Mouse (Mus musculus): ENCODE measurements at regions not wholly inside any gene's neighbourhood (a gene's known extent, or its start where the extent isn't known, plus 50 kb on each side); places are given as distances from the start of the nearest gene placed in this dataset.

GRCm38 (mm10) chr12:12181686-12182085 is 80.3 kb upstream of the Fam49a start:
- Histone ChIP-seq H3K27ac (no peak overlapping the region), H3K9me3 (no peaks in the 10 kb centered on the region), H3K4me3 (no peak overlapping the region), H3K4me1 (peaks cover 12% of the 10 kb centered on the region), H3K36me3 (replicated peaks) (no peaks in the 10 kb centered on the region), H3K27me3 (ENCODE audit: poor library complexity, severe bottlenecking) (no peaks in the 10 kb centered on the region)
- whole genome bisulfite sequencing, result 93% methylated on average over 4 of the region's 4 CpGs
- no peak for DNase-seq (ENCODE audit: extremely low spot score, low spot score)

DNA sequence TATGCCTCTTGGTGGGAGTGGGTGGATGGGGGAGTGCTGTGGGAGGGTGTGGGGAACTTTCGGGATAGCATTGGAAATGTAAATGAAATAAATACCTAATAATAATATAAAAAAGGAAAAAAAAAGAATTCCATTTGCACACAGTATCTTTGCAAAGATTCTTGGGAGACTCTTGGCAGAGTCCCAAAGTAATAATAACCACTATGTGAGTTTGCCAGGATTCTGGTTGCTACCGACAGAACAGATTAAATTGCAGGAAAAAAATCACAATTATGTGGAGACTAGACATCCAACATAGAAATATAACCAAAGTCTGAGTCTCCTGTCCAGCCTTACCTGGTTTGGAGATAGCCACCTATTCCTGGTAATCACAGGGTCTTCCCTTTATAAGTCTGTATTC is 75.6 kb upstream of the Fam49a start:
- WGBS, result 97% methylated on average over 2 of the region's 2 CpGs
- no peak for DNase-seq (ENCODE audit: extremely low spot score, low spot score)
- H3K9me3 ChIP-seq, result no peaks in the 10 kb centered on the region
- H3K4me1 ChIP-seq, result no peaks in the 10 kb centered on the region
- H3K27ac ChIP-seq, result no peak overlapping the region
- H3K36me3 ChIP-seq (replicated peaks), result no peaks in the 10 kb centered on the region
- no peaks in the 10 kb centered on the region for H3K27me3 ChIP-seq (ENCODE audit: poor library complexity, severe bottlenecking)
- no peak overlapping the region for H3K4me3 ChIP-seq

- Histone ChIP-seq H3K4me1 (no peaks in the 10 kb centered on the region), H3K4me3 (no peak overlapping the region), H3K27ac (no peak overlapping the region), H3K27me3 (ENCODE audit: poor library complexity, severe bottlenecking) (no peaks in the 10 kb centered on the region), H3K9me3 (no peaks in the 10 kb centered on the region), H3K36me3 (replicated peaks) (no peaks in the 10 kb centered on the region)
- 71% methylated on average over 1 of the region's 1 CpGs for WGBS
- no peak for DNase-seq (ENCODE audit: extremely low spot score, low spot score)
Observed at GRCm38 (mm10) chr12:12195066-12195465, 66.9 kb upstream of the Fam49a start.

DNA sequence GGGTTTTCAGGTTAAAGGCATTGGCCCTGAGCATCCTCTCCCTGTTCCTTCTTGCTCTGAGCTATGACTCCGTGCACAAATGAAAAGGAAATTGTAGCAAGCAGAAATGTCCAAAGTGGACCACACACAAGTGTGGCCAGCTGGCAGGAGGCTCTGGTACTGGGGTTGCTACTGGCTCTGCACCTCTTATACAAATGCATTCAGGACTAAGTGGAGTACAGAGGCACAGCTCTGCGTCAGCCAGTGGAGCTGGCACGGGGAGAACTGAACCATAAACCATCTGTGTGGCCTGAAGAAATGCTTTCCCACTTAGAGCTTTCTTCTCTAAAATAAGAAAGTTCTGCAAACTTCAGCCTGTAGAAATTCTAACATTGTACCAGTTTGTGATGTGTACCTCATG is 65.3 kb upstream of the Fam49a start:
- Histone ChIP-seq H3K4me3 (no peak overlapping the region), H3K27ac (no peak overlapping the region), H3K9me3 (no peaks in the 10 kb centered on the region), H3K4me1 (no peaks in the 10 kb centered on the region), H3K36me3 (replicated peaks) (no peaks in the 10 kb centered on the region), H3K27me3 (ENCODE audit: poor library complexity, severe bottlenecking) (no peaks in the 10 kb centered on the region)
- WGBS, result 92% methylated on average over 3 of the region's 3 CpGs
- DNase-seq (ENCODE audit: extremely low spot score, low spot score), result no peak

GRCm38 (mm10) chr12:12208216-12208615 is 53.7 kb upstream of the Fam49a start:
- 63% methylated on average over 1 of the region's 1 CpGs for WGBS
- Histone ChIP-seq H3K4me3 (no peak overlapping the region), H3K4me1 (no peaks in the 10 kb centered on the region), H3K27me3 (ENCODE audit: poor library complexity, severe bottlenecking) (no peaks in the 10 kb centered on the region), H3K27ac (no peak overlapping the region), H3K36me3 (replicated peaks) (no peaks in the 10 kb centered on the region), H3K9me3 (no peaks in the 10 kb centered on the region)
- no peak for DNase-seq (ENCODE audit: extremely low spot score, low spot score)
